Mouse (Mus musculus) gastrocnemius, postnatal 10 days (tissue): ENCODE measurements around the gene Tradd. TPM values are rescaled to one million over a fixed set of nuclear protein-coding genes. Genes with fewer than 3 reads are reported as not detected.
"Not testable (repeated sequence)": the region's sequence is repeated elsewhere in the genome, so short reads cannot be mapped to it uniquely, and the experiment has no call there.

Experiments
- DNase-seq: peaks from one replicate; pipeline ENCODE4 v3.0.0; 2021; ENCODE audit warnings: mixed read lengths
- total RNA-seq, 2 experiments: library from RNA; stranded (reverse); gene quantifications; 2 replicates each; pipeline ENCODE4 v1.2.3; 2021

Gene Tradd
- total RNA-seq, 2 experiments from 2014 or later: 3.3 to 4.4 TPM

DNA sequence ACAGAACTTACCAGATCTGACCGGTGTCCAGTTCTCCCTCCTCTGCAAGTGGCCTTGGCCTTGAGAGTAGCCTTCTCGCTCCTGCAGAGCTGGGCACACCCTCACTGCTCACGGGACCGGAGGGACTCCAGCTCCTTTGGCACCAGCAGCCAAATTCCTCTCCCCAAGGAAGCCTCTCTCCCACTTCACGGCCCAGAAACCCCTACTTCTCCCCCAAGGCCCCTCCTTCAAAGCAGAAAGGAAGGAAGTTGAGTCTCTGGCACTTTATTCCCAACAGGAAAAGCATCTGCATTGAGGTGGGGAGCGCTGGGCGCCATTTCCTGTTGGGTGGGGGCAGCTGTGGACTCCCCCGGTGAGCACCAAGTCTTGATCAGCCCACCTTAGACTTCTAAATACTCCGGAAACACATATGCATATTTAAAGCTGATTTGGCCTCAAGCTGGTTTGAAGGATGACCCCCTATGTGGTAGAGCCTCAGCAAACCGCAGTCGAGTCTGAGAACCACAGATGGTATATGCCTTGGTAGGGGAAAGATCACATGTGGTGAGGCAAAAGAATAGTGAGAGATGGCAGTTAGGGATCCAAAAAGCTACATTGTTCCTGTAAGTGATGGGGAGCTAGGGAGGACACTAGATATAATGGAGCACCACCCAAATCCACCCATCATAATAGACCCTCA, 31.6 kb upstream of the Tradd start, which contains the start of gene Exoc3l:
Gene Exoc3l, minus strand, starts transcription at position 207 of the 679 bp plus-strand sequence.
- DNase-seq: no peak

- DNase-seq: no peak
Observed at GRCm38 (mm10) chr8:105295256-105295655, 30.8 kb upstream of the Tradd start.

- no peak for DNase-seq
Observed at GRCm38 (mm10) chr8:105294776-105295175, 30.4 kb upstream of the Tradd start.

DNA sequence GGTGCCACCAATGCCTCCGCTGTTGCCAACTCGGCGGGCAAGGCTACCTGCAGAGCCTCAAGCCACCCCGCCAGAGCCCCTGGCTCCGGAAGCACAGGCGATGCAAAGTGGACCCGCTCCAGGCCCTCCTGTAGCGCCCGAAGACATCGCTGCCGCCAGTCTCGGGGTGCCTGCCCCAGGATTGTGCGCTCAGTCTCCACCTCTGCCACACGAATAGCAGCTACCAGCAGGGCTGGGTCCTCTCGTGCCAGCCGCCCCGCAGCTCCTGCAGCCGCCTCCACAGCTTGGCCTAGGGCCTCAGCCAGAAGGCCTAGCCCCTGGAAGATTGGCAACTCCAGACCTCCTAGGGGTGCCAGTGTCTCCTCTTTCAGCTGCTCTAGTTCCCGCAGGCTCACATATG, 29.0 kb upstream of the Tradd start:
- DNase-seq: no peak

GRCm38 (mm10) chr8:105292471-105292870, 28.1 kb upstream of the Tradd start:
- no peak for DNase-seq

GRCm38 (mm10) chr8:105291802-105292201, 27.4 kb upstream of the Tradd start:
- not testable (repeated sequence) for DNase-seq

- DNase-seq: not testable (repeated sequence)
Observed at GRCm38 (mm10) chr8:105291364-105291763, 27.0 kb upstream of the Tradd start.

GRCm38 (mm10) chr8:105290554-105291314, 26.3 kb upstream of the Tradd start:
- peak; percentile 99 for DNase-seq

DNA sequence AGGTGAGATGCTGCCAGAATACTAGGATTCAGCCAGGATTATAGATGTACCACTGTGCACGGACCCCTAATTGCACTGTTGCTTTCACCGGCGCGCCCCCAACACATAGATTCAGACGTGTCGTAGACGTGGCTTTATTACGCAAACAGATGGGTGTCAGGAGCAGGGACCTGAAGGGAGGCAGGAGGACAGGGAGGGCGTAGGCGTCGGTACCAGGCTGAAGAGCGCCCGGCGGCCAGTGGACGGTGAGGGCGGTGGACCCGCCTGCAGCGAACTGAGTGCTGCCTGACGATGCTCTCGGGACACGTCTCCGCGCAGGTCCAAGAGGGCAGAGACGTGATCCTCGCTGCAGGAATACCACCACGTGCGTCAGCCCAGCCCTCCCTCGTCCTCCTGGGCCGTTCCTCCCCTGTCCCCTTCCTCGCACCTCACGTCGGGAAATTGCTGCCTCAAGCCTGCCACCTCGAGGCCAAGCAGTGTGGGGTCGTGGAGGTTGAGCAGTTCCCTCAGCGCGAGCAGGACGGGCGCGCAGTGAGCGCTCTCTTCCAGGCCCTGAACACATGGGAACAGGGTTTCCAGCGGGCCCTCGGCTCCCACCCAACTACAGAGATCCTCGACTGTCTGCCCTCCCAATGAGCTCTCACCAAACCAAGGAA, 25.5 kb upstream of the Tradd start, which contains the start of gene 4931428F04Rik:
Gene 4931428F04Rik, minus strand, starts transcription at position 60 of the 656 bp plus-strand sequence.
- peak; percentile 43 for DNase-seq

DNA sequence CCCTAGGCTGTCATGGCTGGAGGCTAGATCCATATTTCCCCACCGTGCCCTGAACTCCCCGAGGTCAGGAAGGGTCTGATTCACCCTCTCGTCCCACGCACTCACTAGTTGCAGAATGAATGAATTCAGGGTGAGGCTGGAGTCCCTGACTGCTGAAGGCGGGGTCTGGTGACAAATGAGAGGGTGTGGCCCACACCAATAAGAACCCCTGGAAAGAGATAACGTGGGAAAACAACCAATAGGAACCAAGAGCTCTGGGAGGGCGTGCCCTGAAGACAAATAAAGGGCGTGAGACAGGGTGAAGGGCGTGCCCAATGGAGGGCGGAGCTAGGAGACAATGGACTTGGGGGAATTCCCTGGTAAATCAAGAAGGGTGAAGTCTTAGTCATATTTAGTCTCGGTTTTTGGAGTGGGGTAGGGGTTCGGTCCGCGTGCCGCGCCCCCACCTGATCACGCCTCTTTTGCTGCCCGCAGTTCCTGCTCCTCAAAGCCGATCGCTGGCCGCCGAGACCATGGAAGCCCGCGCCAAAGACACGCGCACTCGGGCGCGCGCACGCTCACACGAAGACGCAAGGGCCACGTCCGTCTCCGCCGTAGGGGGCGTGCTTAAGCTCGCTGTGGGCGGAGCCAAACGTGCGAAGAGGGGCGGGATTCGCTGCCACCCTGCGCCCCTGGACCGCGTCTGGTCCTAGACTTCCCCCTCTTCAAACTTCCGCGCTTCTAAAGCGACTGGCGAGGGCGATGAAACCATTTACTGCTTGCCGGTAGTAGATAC, 24.7 kb upstream of the Tradd start:
- DNase-seq: peak; percentile 93

DNA sequence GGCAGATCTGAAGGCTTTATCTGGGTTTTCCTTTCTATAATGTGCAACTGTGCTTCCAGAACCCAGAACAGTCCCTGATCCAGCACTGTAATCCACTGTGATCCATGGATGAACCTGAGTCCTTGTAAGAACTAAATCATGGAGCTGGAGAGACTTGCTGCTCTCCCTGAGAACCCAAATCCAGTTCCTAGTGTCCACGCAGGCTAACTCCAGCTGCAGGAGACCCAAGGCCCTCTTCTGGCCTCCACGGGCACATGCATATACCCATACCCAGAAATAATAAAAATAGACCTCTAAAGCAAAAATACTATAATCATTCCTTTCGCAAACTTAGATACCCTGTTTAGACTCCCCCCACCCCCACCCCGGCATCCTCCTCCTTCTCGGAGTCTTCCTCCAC, 23.8 kb upstream of the Tradd start:
- no peak for DNase-seq

DNA sequence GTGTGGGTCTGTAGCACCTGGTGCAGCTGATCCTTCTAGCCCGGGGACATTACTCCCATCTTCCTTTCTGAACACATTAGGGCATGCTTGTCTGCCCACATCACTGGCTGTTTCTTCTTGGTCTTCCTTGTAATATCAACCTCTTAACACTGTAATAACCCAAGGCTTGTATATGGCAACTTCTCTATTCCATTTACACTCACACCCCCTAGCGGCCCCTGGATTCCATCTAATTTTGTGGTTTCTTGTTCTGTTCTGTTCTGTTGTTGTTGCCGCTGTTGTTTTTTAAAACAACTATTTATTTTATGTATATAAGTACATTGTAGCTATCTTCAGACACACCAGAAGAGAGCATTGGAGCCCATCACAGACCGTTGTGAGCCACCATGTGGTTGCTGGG, 22.5 kb upstream of the Tradd start:
- no peak for DNase-seq

- DNase-seq: no peak
Observed at GRCm38 (mm10) chr8:105285514-105285913, 21.1 kb upstream of the Tradd start.

DNA sequence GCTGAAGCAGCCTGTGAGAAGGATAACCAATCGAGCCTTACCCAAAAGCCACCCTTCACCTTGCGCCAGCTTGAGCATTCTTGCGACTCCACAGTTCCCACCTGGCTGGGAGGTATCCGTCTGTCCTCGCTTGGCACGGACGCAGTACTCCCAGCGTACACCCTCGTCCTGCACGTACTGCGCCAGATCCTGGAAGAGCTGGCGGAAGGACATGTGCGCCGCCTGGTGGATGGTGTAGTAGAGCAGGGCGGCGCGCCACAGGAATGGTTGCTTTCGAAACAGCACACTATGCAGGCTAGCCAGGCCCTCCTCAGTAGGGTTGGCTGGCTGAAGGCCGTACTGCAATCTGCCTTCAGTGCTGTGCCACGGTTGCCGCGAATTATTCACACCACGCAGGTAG, 18.7 kb upstream of the Tradd start:
- peak; percentile 64 for DNase-seq

GRCm38 (mm10) chr8:105282239-105282638, 17.8 kb upstream of the Tradd start:
- DNase-seq: no peak

- DNase-seq: no peak
Observed at GRCm38 (mm10) chr8:105281821-105282220, 17.4 kb upstream of the Tradd start.

DNA sequence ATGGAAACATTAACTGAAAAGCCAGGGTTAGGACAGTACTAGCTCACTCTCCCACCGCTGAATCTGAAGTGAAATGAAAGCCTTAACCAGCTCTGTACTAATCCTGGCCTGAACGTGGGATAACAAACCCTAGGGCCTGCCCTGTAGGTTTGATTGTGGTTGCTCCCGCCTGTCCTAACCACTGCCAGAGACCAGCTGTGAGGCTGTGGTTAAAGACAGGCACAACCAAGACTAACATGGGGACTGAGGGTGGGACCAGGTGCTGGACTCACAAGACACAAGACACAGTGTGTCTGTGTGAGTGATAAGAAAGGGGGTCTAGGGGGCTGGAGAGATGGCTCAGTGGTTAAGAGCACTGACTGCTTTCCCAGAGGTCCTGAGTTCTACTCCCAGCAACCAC, 16.2 kb upstream of the Tradd start:
- no peak for DNase-seq

GRCm38 (mm10) chr8:105278911-105279334, 14.5 kb upstream of the Tradd start:
- peak; percentile 91 for DNase-seq

- DNase-seq: peak; percentile 70
Observed at GRCm38 (mm10) chr8:105276292-105277120, 12.1 kb upstream of the Tradd start.

DNA sequence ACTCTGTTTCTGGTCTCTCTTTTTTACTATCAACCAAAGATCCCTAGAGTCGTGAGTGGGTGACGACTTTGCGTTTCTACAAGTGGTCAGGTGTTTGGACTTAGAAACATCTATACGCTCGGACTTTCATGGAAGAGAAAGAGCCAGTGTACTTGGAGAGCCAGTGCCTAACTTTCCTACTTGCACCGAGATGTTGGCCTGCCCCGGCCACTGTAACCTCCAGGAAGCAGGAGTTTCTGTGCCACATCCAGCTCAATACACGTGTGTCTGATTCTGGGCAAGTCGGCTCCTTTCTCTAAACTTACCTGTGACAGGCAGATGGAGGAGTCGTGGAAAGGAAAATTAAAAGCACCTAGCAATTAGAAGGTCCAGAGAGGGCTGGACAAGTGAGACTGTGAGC, 11.4 kb upstream of the Tradd start, which contains the start of gene Nol3:
Gene Nol3, plus strand, starts transcription at position 301 of the 400 bp plus-strand sequence.
- DNase-seq: no peak

DNA sequence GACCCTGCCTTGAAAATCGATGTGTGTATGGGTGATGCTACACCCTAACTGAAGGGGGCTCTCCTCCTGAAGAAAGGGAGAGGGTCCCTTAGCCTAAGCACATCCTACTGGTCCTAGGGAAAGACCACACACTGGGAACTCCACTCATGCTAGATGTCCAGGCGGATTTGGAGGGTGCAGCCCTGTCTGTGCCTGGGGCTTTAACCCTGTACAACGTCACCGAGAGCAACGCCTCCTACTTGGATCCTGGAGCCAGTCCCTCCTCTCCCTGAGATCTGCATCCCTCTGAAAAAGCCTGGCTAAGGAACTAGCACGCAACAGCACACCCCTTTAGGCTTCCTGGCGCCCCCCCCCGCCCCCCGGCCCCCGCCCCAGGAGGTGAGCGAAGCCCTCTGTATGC, 11.0 kb upstream of the Tradd start:
- no peak for DNase-seq
